ENCODE assay signal across 8 mouse cellular contexts in the genomic region with DNA sequence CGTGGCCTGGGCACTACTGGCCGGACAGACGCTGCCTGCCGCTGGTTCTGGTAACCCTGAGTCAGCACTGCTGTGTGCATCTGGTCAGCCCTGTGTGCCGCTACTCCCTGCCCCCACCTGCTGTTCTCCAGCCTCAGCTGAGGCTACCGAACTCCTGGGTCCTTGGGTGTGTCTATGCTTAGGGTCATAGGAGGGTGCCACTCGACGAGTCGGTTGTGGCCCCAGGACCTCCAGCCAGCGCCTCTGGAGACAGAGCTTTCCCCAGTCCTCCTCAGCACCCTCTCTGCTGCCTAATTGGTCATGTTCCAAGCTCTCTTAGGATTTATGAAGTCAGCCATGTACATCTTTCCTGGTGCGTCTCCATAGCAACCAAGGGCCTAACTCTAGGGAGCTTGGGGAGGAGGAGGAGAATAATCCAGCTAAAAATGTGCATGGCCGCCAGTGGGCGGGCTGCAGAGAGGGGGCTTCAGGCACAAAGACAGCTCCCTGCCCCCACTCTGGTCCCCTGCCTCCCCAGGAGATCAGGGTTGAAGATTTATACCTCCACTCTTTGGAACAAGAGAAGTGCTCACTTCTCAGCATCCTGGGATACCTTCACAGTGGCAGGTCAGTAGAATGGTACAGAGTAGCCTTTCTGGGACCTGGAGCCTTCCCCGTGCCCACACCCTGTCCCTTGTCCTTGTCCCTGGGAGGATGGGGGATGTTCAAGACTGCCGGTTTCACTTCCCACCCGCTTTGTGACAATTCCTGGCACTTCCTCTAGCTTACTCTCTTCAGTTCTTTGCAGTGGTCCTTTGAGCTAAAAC. TPM values are rescaled to one million over a fixed set of nuclear protein-coding genes. Genes with fewer than 3 reads are reported as not detected.
A peak's percentile ranks its signal among the peaks of the same experiment; 100 is the strongest.
DNase-seq lines count a peak whose midpoint lies in the region; ATAC-seq lines count a peak whose summit lies in the region.

No protein-coding gene starts in this region.

- 0 out of 2 replicates have a peak, but pooled peaks have one; percentile 10 for ATAC-seq in kidney, embryonic 15.5 days (replicated peaks; ENCODE audit: low FRiP score)
- no peak for ATAC-seq in embryonic facial prominence, embryonic 15.5 days (ENCODE audit: insufficient number of reproducible peaks, low FRiP score, low TSS enrichment, low read depth)
- peak; percentile 38 for ATAC-seq in hindbrain, embryonic 12.5 days (ENCODE audit: low FRiP score)
- no peak for ATAC-seq in CD4-positive, CD25-positive, alpha-beta regulatory T cell, adult 4 months

- intact Hi-C loops in left cerebral cortex, postnatal 14 days (cut with DNase I) = loop anchor here (2.0 kb wide), 1 partner anchor 50 kb away; no protein-coding TSS in a partner anchor

- DNase-seq in kidney, postnatal 25 days = no peak
- peak; percentile 78 to 91 for DNase-seq in left cerebral cortex, postnatal 14 days (ENCODE audit: low spot score in 2 of 2)
- peak; percentile 48 for DNase-seq in neural tube, embryonic 10.5 days (ENCODE audit: extremely low spot score, low spot score)
- DNase-seq in testis, postnatal 10 days (ENCODE audit: low spot score) = no peak

- H3K9me3 ChIP-seq in kidney, embryonic 15.5 days (replicated peaks) = no peaks in the 10 kb centered on the region
- no peaks in the 10 kb centered on the region for H3K9me3 ChIP-seq in embryonic facial prominence, embryonic 15.5 days (replicated peaks)
- no peaks in the 10 kb centered on the region for H3K9me3 ChIP-seq in hindbrain, embryonic 12.5 days (replicated peaks)

- peak overlapping the region; percentile 81 for H3K27ac ChIP-seq in kidney, embryonic 15.5 days
- peak overlapping the region; percentile 81 for H3K27ac ChIP-seq in embryonic facial prominence, embryonic 15.5 days (replicated peaks)
- H3K27ac ChIP-seq in hindbrain, embryonic 12.5 days = peak overlapping the region; percentile 67

- no peaks in the 10 kb centered on the region for H3K27me3 ChIP-seq in kidney, embryonic 15.5 days
- H3K27me3 ChIP-seq in embryonic facial prominence, embryonic 15.5 days = no peaks in the 10 kb centered on the region
- no peaks in the 10 kb centered on the region for H3K27me3 ChIP-seq in hindbrain, embryonic 12.5 days

- 0 out of 2 replicates have a peak overlapping the region, but pooled peaks have one; percentile 5 for H3K4me2 ChIP-seq in kidney, embryonic 15.5 days
- no peak overlapping the region for H3K4me2 ChIP-seq in embryonic facial prominence, embryonic 15.5 days (replicated peaks)
- H3K4me2 ChIP-seq in hindbrain, embryonic 12.5 days (replicated peaks) = no peak overlapping the region

- no peaks in the 10 kb centered on the region for H3K36me3 ChIP-seq in kidney, embryonic 15.5 days
- no peaks in the 10 kb centered on the region for H3K36me3 ChIP-seq in embryonic facial prominence, embryonic 15.5 days
- no peaks in the 10 kb centered on the region for H3K36me3 ChIP-seq in hindbrain, embryonic 12.5 days

- WGBS in kidney, embryonic 15.5 days = 39% methylated on average over 16 of the region's 16 CpGs
- 63% methylated on average over 16 of the region's 16 CpGs for WGBS in embryonic facial prominence, embryonic 15.5 days
- WGBS in hindbrain, embryonic 12.5 days = 45% methylated on average over 16 of the region's 16 CpGs

- no peak overlapping the region for H3K4me3 ChIP-seq in kidney, embryonic 15.5 days (replicated peaks)
- H3K4me3 ChIP-seq in embryonic facial prominence, embryonic 15.5 days (replicated peaks) = no peak overlapping the region
- H3K4me3 ChIP-seq in hindbrain, embryonic 12.5 days = no peak overlapping the region

- H3K9ac ChIP-seq in kidney, embryonic 15.5 days = no peak overlapping the region
- H3K9ac ChIP-seq in embryonic facial prominence, embryonic 15.5 days = no peak overlapping the region
- no peak overlapping the region for H3K9ac ChIP-seq in hindbrain, embryonic 12.5 days

- H3K4me1 ChIP-seq in kidney, embryonic 15.5 days = peaks cover 72% of the 10 kb centered on the region
- H3K4me1 ChIP-seq in embryonic facial prominence, embryonic 15.5 days = peaks cover 53% of the 10 kb centered on the region
- H3K4me1 ChIP-seq in hindbrain, embryonic 12.5 days = peaks cover 51% of the 10 kb centered on the region

RNA-seq across cellular contexts. Expression of a gene that starts 49.0 kb away (rescaled TPM):
- not detected in 2 replicates for polyA plus RNA-seq in kidney, embryonic 15.5 days (2015; fragmentation: Nextera tagmentation; extraction: Ambion mirVana)
- polyA plus RNA-seq in embryonic facial prominence, embryonic 15.5 days (2015; fragmentation: Nextera tagmentation; extraction: Ambion mirVana) = not detected in 2 replicates
- 0.34 TPM in 1 of 2 replicates, not detected in the other for polyA plus RNA-seq in hindbrain, embryonic 12.5 days (2016; fragmentation: Nextera tagmentation; extraction: Ambion mirVana)
- total RNA-seq in left cerebral cortex, postnatal 14 days (2021) = not detected
- not detected for polyA plus RNA-seq in CD4-positive, CD25-positive, alpha-beta regulatory T cell, adult 4 months (2017; shearing (Covaris generic))

Comparison
In these comparisons a context has a peak if more than half of its experiments do, and no peak if none do; other contexts are left out.
1. ATAC-seq: peak in kidney, embryonic 15.5 days (single experiment) and hindbrain, embryonic 12.5 days (single experiment); none in embryonic facial prominence, embryonic 15.5 days (single experiment) and CD4-positive, CD25-positive, alpha-beta regulatory T cell, adult 4 months (single experiment).
2. DNase-seq: peak in left cerebral cortex, postnatal 14 days (2 of 2) and neural tube, embryonic 10.5 days (single experiment); none in kidney, postnatal 25 days (0 of 2) and testis, postnatal 10 days (single experiment).
3. Peak in every context shown above with its lines, with median percentiles within 50 percentile points of each other: H3K27ac ChIP-seq.